Mouse (Mus musculus) forebrain, embryonic 10.5 days (tissue): Measurements from ENCODE around the gene Asic3. TPM values are rescaled to one million over a fixed set of nuclear protein-coding genes. Genes with fewer than 3 reads are reported as not detected.

Experiments used
- DNase-seq: peaks from one replicate; pipeline ENCODE4 v3.0.0-alpha.2; 2017; ENCODE audit warnings: low spot score; ENCODE audit errors: extremely low spot score
- H3K27ac ChIP-seq: fragments of 300-500 bp; sonication (generic); 2 replicates; pipeline ENCODE4 v1.5.1; 2016; ENCODE audit warnings: mild to moderate bottlenecking
- H3K27me3 ChIP-seq: fragments of 300-500 bp; sonication (generic); 2 replicates; pipeline ENCODE4 v1.6.1; 2016; ENCODE audit warnings: mild to moderate bottlenecking; ENCODE audit not compliant: poor library complexity, severe bottlenecking
- H3K36me3 ChIP-seq: fragments of 300-500 bp; sonication (generic); replicated peaks from 2 replicates; pipeline ENCODE4 v1.6.1; 2016; ENCODE audit warnings: mild to moderate bottlenecking, moderate library complexity
- H3K4me1 ChIP-seq: fragments of 300-500 bp; sonication (generic); 2 replicates; pipeline ENCODE4 v1.6.1; 2016
- H3K4me3 ChIP-seq: fragments of 300-500 bp; sonication (generic); 2 replicates; pipeline ENCODE4 v1.5.1; 2016; ENCODE audit warnings: mild to moderate bottlenecking, moderate library complexity
- H3K9me3 ChIP-seq: fragments of 300-500 bp; sonication (generic); 2 replicates; pipeline ENCODE4 v1.6.1; 2016; ENCODE audit warnings: mild to moderate bottlenecking, moderate library complexity
- WGBS: fragments of 180-500 bp; shearing (Covaris S2); methylation state at CpG from one replicate; pipeline ENCODE4 v1.1.7; 2016; 5-methylcytosine and 5-hydroxymethylcytosine counted together
- polyA plus RNA-seq: library from polyadenylated mRNA; unstranded; fragments of >200 nt; fragmentation: Nextera tagmentation; extraction: Ambion mirVana; gene quantifications from 2 replicates; pipeline ENCODE4 v1.2.1, GENCODE M21; 2016

The Asic3 gene
- polyA plus RNA-seq, result 0.20 TPM in 1 of 2 replicates, not detected in the other

- peaks cover 12% of the 10 kb centered on the region for H3K36me3 ChIP-seq
- peaks cover 35% of the 10 kb centered on the region for H3K4me1 ChIP-seq
- peaks cover 10% of the 10 kb centered on the region for H3K27me3 ChIP-seq
- H3K9me3 ChIP-seq, result no peaks in the 10 kb centered on the region
- no peak within 1 kb of the TSS for H3K27ac ChIP-seq
- no peak for DNase-seq
- WGBS, result 51% methylated on average over 11 of the region's 11 CpGs
- no peak within 1 kb of the TSS for H3K4me3 ChIP-seq
Measured at GRCm38 (mm10) chr5:24413042-24413693, at the start of gene Asic3. Gene Asic3, plus strand, starts transcription at chr5:24413392.

- no peaks in the 10 kb centered on the region for H3K27me3 ChIP-seq
- 55% methylated on average over 2 of the region's 2 CpGs for WGBS
- DNase-seq, result no peak
- H3K27ac ChIP-seq, result no peak overlapping the region
- H3K4me3 ChIP-seq, result no peak overlapping the region
- H3K36me3 ChIP-seq, result no peaks in the 10 kb centered on the region
- peaks cover 17% of the 10 kb centered on the region for H3K4me1 ChIP-seq
- H3K9me3 ChIP-seq, result no peaks in the 10 kb centered on the region
Measured at GRCm38 (mm10) chr5:24363467-24363866, 49.7 kb upstream of the Asic3 start.

- no peak overlapping the region for H3K4me3 ChIP-seq
- 62% methylated on average over 3 of the region's 3 CpGs for WGBS
- H3K27ac ChIP-seq, result peak overlapping the region; percentile 69; the same call in 1 of the 2 replicates
- no peaks in the 10 kb centered on the region for H3K27me3 ChIP-seq
- H3K4me1 ChIP-seq, result peaks cover 17% of the 10 kb centered on the region
- DNase-seq, result no peak
- H3K9me3 ChIP-seq, result no peaks in the 10 kb centered on the region
- no peaks in the 10 kb centered on the region for H3K36me3 ChIP-seq
Measured at GRCm38 (mm10) chr5:24364061-24364460, 49.1 kb upstream of the Asic3 start.

DNA sequence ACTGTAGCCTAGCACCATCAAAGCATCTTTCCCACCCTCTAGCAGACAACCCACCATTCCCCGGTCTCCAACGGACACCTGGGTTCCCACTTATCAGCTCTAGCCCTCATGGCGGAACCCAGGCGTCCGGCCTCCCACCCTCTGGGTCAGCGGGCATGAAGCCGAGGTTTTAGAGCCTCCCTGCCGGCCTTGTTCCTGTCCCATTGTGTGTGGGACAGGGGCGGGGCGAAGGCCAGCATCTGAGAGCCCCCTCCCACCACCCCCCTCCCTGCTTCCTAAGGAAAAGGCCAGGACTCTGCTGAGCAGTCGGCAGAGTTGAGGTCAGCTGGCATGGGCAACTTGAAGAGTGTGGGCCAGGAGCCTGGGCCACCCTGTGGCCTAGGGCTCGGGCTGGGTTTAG is 48.7 kb upstream of the Asic3 start, which contains the start of gene Nos3:
Gene Nos3 (plus strand): TSS at position 303 of the 400 bp plus-strand sequence.
- no peaks in the 10 kb centered on the region for H3K36me3 ChIP-seq
- H3K4me3 ChIP-seq, result peak within 1 kb of the TSS; percentile 21; the same call in 1 of the 2 replicates
- WGBS, result 39% methylated on average over 12 of the region's 12 CpGs
- no peaks in the 10 kb centered on the region for H3K9me3 ChIP-seq
- no peak for DNase-seq
- no peaks in the 10 kb centered on the region for H3K27me3 ChIP-seq
- H3K27ac ChIP-seq, result peak within 1 kb of the TSS; percentile 69
- peaks cover 17% of the 10 kb centered on the region for H3K4me1 ChIP-seq

GRCm38 (mm10) chr5:24364963-24365362 is 48.2 kb upstream of the Asic3 start:
- Histone ChIP-seq H3K9me3 (no peaks in the 10 kb centered on the region), H3K27me3 (no peaks in the 10 kb centered on the region), H3K36me3 (no peaks in the 10 kb centered on the region), H3K4me3 (peak overlapping the region; percentile 21; the same call in 1 of the 2 replicates), H3K4me1 (peaks cover 22% of the 10 kb centered on the region), H3K27ac (peak overlapping the region; percentile 69)
- 85% methylated on average over 10 of the region's 10 CpGs for WGBS
- DNase-seq, result no peak

- no peak for DNase-seq
- Histone ChIP-seq H3K9me3 (no peaks in the 10 kb centered on the region), H3K4me3 (peak overlapping the region; percentile 21; the same call in 1 of the 2 replicates), H3K27me3 (no peaks in the 10 kb centered on the region), H3K36me3 (no peaks in the 10 kb centered on the region), H3K27ac (0 out of 2 replicates have a peak overlapping the region, but pooled peaks have one; percentile 27), H3K4me1 (peaks cover 22% of the 10 kb centered on the region)
- 51% methylated on average over 5 of the region's 5 CpGs for WGBS
Measured at GRCm38 (mm10) chr5:24365528-24365927, 47.7 kb upstream of the Asic3 start.

GRCm38 (mm10) chr5:24366426-24366825 is 46.8 kb upstream of the Asic3 start:
- no peak for DNase-seq
- Histone ChIP-seq H3K4me3 (no peak overlapping the region), H3K4me1 (peaks cover 22% of the 10 kb centered on the region), H3K36me3 (no peaks in the 10 kb centered on the region), H3K27ac (no peak overlapping the region), H3K9me3 (no peaks in the 10 kb centered on the region), H3K27me3 (no peaks in the 10 kb centered on the region)
- 85% methylated on average over 9 of the region's 9 CpGs for WGBS

GRCm38 (mm10) chr5:24369767-24370166 is 43.4 kb upstream of the Asic3 start:
- H3K4me1 ChIP-seq, result peaks cover 17% of the 10 kb centered on the region
- no peaks in the 10 kb centered on the region for H3K36me3 ChIP-seq
- DNase-seq, result no peak
- no peak overlapping the region for H3K4me3 ChIP-seq
- WGBS, result 85% methylated on average over 9 of the region's 9 CpGs
- no peak overlapping the region for H3K27ac ChIP-seq
- H3K27me3 ChIP-seq, result no peaks in the 10 kb centered on the region
- no peaks in the 10 kb centered on the region for H3K9me3 ChIP-seq

DNA sequence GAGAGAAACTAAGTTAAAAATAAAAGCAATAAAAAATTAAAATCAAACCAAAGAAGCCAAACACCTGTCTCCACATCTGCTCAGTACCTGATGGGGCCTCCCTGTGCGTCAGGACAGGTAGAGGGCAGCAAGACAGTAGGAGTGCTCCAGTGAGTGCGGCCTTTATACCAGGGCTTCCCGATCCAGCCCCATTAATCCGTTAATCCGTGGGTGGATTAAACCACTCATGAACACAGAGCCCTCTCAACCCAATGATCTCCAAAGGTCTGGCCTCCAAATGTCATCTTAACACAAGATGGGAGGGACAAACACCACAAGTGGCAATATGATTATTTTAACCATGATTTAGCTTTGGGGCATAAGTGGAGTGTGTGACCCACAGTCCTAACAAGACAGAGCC is 39.4 kb upstream of the Asic3 start:
- DNase-seq, result no peak
- Histone ChIP-seq H3K27ac (no peak overlapping the region), H3K36me3 (no peaks in the 10 kb centered on the region), H3K9me3 (no peaks in the 10 kb centered on the region), H3K4me1 (peaks cover 19% of the 10 kb centered on the region), H3K27me3 (no peaks in the 10 kb centered on the region), H3K4me3 (no peak overlapping the region)
- 57% methylated on average over 5 of the region's 5 CpGs for WGBS

GRCm38 (mm10) chr5:24374216-24374615 is 39.0 kb upstream of the Asic3 start:
- Histone ChIP-seq H3K9me3 (no peaks in the 10 kb centered on the region), H3K27ac (no peak overlapping the region), H3K36me3 (no peaks in the 10 kb centered on the region), H3K4me3 (no peak overlapping the region), H3K27me3 (no peaks in the 10 kb centered on the region), H3K4me1 (peaks cover 19% of the 10 kb centered on the region)
- whole genome bisulfite sequencing, result 85% methylated on average over 6 of the region's 6 CpGs
- no peak for DNase-seq

GRCm38 (mm10) chr5:24374666-24375328 is 38.4 kb upstream of the Asic3 start:
- no peaks in the 10 kb centered on the region for H3K36me3 ChIP-seq
- H3K9me3 ChIP-seq, result no peaks in the 10 kb centered on the region
- H3K27ac ChIP-seq, result no peak overlapping the region
- H3K27me3 ChIP-seq, result no peaks in the 10 kb centered on the region
- no peak for DNase-seq
- WGBS, result 91% methylated on average over 7 of the region's 7 CpGs
- H3K4me1 ChIP-seq, result peaks cover 20% of the 10 kb centered on the region
- H3K4me3 ChIP-seq, result no peak overlapping the region

GRCm38 (mm10) chr5:24378700-24379099 is 34.5 kb upstream of the Asic3 start:
- H3K9me3 ChIP-seq, result no peaks in the 10 kb centered on the region
- H3K27ac ChIP-seq, result no peak overlapping the region
- DNase-seq, result no peak
- WGBS, result 85% methylated on average over 2 of the region's 2 CpGs
- peaks cover 39% of the 10 kb centered on the region for H3K4me1 ChIP-seq
- H3K4me3 ChIP-seq, result no peak overlapping the region
- no peaks in the 10 kb centered on the region for H3K36me3 ChIP-seq
- H3K27me3 ChIP-seq, result no peaks in the 10 kb centered on the region

- H3K27me3 ChIP-seq, result peaks cover 3% of the 10 kb centered on the region
- H3K9me3 ChIP-seq, result no peaks in the 10 kb centered on the region
- H3K4me3 ChIP-seq, result no peak overlapping the region
- no peaks in the 10 kb centered on the region for H3K36me3 ChIP-seq
- WGBS, result 76% methylated on average over 4 of the region's 4 CpGs
- no peak for DNase-seq
- H3K27ac ChIP-seq, result no peak overlapping the region
- peaks cover 43% of the 10 kb centered on the region for H3K4me1 ChIP-seq
Measured at GRCm38 (mm10) chr5:24379501-24379900, 33.7 kb upstream of the Asic3 start.
